Mouse (Mus musculus) midbrain, embryonic 13.5 days (tissue): ENCODE measurements at regions not wholly inside any gene's neighbourhood (a gene's known extent, or its start where the extent isn't known, plus 50 kb on each side); places are given as distances from the start of the nearest gene placed in this dataset.

Experiments
- ATAC-seq: fragments of 200-750 bp; cut with Nextera tagmentation; 2 replicates; pipeline ENCODE4 v1.8.0; 2017; ENCODE audit warnings: mild to moderate bottlenecking, moderate TSS enrichment, moderate library complexity
- H3K27ac ChIP-seq: fragments of 300-500 bp; sonication (generic); 2 replicates; pipeline ENCODE4 v1.5.1; 2015; ENCODE audit warnings: inconsistent platforms, mild to moderate bottlenecking, moderate library complexity
- H3K27me3 ChIP-seq: fragments of 300-500 bp; sonication (generic); 2 replicates; pipeline ENCODE4 v1.6.1; 2015; ENCODE audit warnings: mild to moderate bottlenecking, inconsistent platforms
- H3K36me3 ChIP-seq: fragments of 300-500 bp; sonication (generic); 2 replicates; pipeline ENCODE4 v1.6.1; 2015; ENCODE audit warnings: mild to moderate bottlenecking, inconsistent platforms
- H3K4me1 ChIP-seq: fragments of 300-500 bp; sonication (generic); replicated peaks from 2 replicates; pipeline ENCODE4 v1.6.1; 2015; ENCODE audit warnings: inconsistent platforms
- H3K4me2 ChIP-seq: fragments of 300-500 bp; sonication (generic); replicated peaks from 2 replicates; pipeline ENCODE4 v1.6.1; 2015; ENCODE audit warnings: moderate library complexity, mild to moderate bottlenecking, inconsistent platforms
- H3K4me3 ChIP-seq: fragments of 300-500 bp; sonication (generic); replicated peaks from 2 replicates; pipeline ENCODE4 v1.5.1; 2015; ENCODE audit warnings: mild to moderate bottlenecking, inconsistent platforms
- H3K9ac ChIP-seq: fragments of 300-500 bp; sonication (generic); replicated peaks from 2 replicates; pipeline ENCODE4 v1.6.1; 2015; ENCODE audit warnings: mild to moderate bottlenecking, inconsistent platforms
- H3K9me3 ChIP-seq: fragments of 300-500 bp; sonication (generic); 2 replicates; pipeline ENCODE4 v1.6.1; 2016; ENCODE audit warnings: mild to moderate bottlenecking, inconsistent platforms
- WGBS: fragments of 180-500 bp; shearing (Covaris S2); methylation state at CpG from one replicate; pipeline ENCODE4 v1.1.7; 2015; 5-methylcytosine and 5-hydroxymethylcytosine counted together

GRCm38 (mm10) chr13:54847764-54848183 lies 58.6 kb downstream of the Tspan17 start:
- peak; percentile 44; the same call in 1 of the 2 replicates for ATAC-seq
- WGBS: 36% methylated on average over 3 of the region's 3 CpGs
- 0 out of 2 replicates have a peak overlapping the region, but pooled peaks have one; percentile 5 for H3K27ac ChIP-seq

GRCm38 (mm10) chr13:54851131-54851530 lies 62.0 kb downstream of the Tspan17 start:
- no peaks in the 10 kb centered on the region for H3K9me3 ChIP-seq
- H3K4me3 ChIP-seq: no peak overlapping the region
- no peak overlapping the region for H3K4me2 ChIP-seq
- WGBS: 62% methylated on average over 4 of the region's 4 CpGs
- no peak overlapping the region for H3K9ac ChIP-seq
- H3K27ac ChIP-seq: no peak overlapping the region
- no peaks in the 10 kb centered on the region for H3K36me3 ChIP-seq
- peaks cover 24% of the 10 kb centered on the region for H3K4me1 ChIP-seq
- no peak for ATAC-seq
- 0 out of 2 replicates have a peak, but pooled peaks cover 11% of the 10 kb centered on the region for H3K27me3 ChIP-seq

More at GRCm38 (mm10) chr13:54847764-54848183, 58.6 kb downstream of the Tspan17 start:
- Histone ChIP-seq H3K36me3 (no peaks in the 10 kb centered on the region), H3K9me3 (no peaks in the 10 kb centered on the region), H3K4me3 (no peak overlapping the region), H3K9ac (0 out of 2 replicates have a peak overlapping the region, but pooled peaks have one; percentile 7), H3K27me3 (no peaks in the 10 kb centered on the region; the same call in 1 of the 2 replicates), H3K4me2 (no peak overlapping the region), H3K4me1 (peaks cover 16% of the 10 kb centered on the region)

- Histone ChIP-seq H3K4me1 (peaks cover 12% of the 10 kb centered on the region), H3K36me3 (no peaks in the 10 kb centered on the region), H3K9me3 (no peaks in the 10 kb centered on the region), H3K27me3 (0 out of 2 replicates have a peak, but pooled peaks cover 11% of the 10 kb centered on the region), H3K9ac (no peak overlapping the region), H3K27ac (no peak overlapping the region), H3K4me3 (no peak overlapping the region), H3K4me2 (no peak overlapping the region)
- WGBS: 28% methylated on average over 14 of the region's 14 CpGs
- 0 out of 2 replicates have a peak, but pooled peaks have one; percentile 37 for ATAC-seq
Observed at GRCm38 (mm10) chr13:54855333-54856238, 66.4 kb downstream of the Tspan17 start.

GRCm38 (mm10) chr13:54862931-54863330 lies 73.8 kb downstream of the Tspan17 start:
- no peak overlapping the region for H3K9ac ChIP-seq
- H3K27ac ChIP-seq: no peak overlapping the region
- peaks cover 5% of the 10 kb centered on the region; the same call in 1 of the 2 replicates for H3K4me1 ChIP-seq
- H3K4me3 ChIP-seq: no peak overlapping the region
- ATAC-seq: no peak
- no peaks in the 10 kb centered on the region for H3K9me3 ChIP-seq
- H3K4me2 ChIP-seq: no peak overlapping the region
- no peaks in the 10 kb centered on the region for H3K36me3 ChIP-seq
- 89% methylated on average over 4 of the region's 4 CpGs for WGBS
- H3K27me3 ChIP-seq: peaks cover 2% of the 10 kb centered on the region; the same call in 1 of the 2 replicates

GRCm38 (mm10) chr13:54864048-54864447 lies 74.9 kb downstream of the Tspan17 start:
- H3K4me3 ChIP-seq: no peak overlapping the region
- H3K4me1 ChIP-seq: peaks cover 5% of the 10 kb centered on the region; the same call in 1 of the 2 replicates
- 49% methylated on average over 10 of the region's 10 CpGs for WGBS
- H3K9me3 ChIP-seq: no peaks in the 10 kb centered on the region
- no peak overlapping the region for H3K9ac ChIP-seq
- peaks cover 3% of the 10 kb centered on the region; the same call in 1 of the 2 replicates for H3K27me3 ChIP-seq
- ATAC-seq: peak; percentile 79
- H3K36me3 ChIP-seq: no peaks in the 10 kb centered on the region
- no peak overlapping the region for H3K4me2 ChIP-seq
- H3K27ac ChIP-seq: no peak overlapping the region

- peaks cover 17% of the 10 kb centered on the region for H3K27me3 ChIP-seq
- no peak overlapping the region for H3K4me3 ChIP-seq
- 23% methylated on average over 12 of the region's 12 CpGs for WGBS
- no peaks in the 10 kb centered on the region for H3K9me3 ChIP-seq
- no peak overlapping the region for H3K9ac ChIP-seq
- H3K4me2 ChIP-seq: 0 out of 2 replicates have a peak overlapping the region, but pooled peaks have one; percentile 13
- H3K4me1 ChIP-seq: peaks cover 39% of the 10 kb centered on the region
- ATAC-seq: 0 out of 2 replicates have a peak, but pooled peaks have one; percentile 10
- H3K27ac ChIP-seq: peak overlapping the region; percentile 35; the same call in 1 of the 2 replicates
- no peaks in the 10 kb centered on the region for H3K36me3 ChIP-seq
Observed at GRCm38 (mm10) chr13:54872004-54872403, 77.2 kb upstream of the Unc5a start.

GRCm38 (mm10) chr13:54873882-54874281 lies 75.3 kb upstream of the Unc5a start:
- Histone ChIP-seq H3K4me3 (peak overlapping the region; percentile 27), H3K36me3 (no peaks in the 10 kb centered on the region), H3K4me2 (peak overlapping the region; percentile 55), H3K27me3 (peaks cover 18% of the 10 kb centered on the region; the same call in 1 of the 2 replicates), H3K9me3 (no peaks in the 10 kb centered on the region), H3K9ac (peak overlapping the region; percentile 61; the same call in 1 of the 2 replicates), H3K27ac (peak overlapping the region; percentile 93), H3K4me1 (peaks cover 39% of the 10 kb centered on the region)
- whole genome bisulfite sequencing: 34% methylated on average over 9 of the region's 9 CpGs
- ATAC-seq: no peak

- H3K27me3 ChIP-seq: peaks cover 18% of the 10 kb centered on the region; the same call in 1 of the 2 replicates
- peak overlapping the region; percentile 27 for H3K4me3 ChIP-seq
- H3K27ac ChIP-seq: peak overlapping the region; percentile 93
- H3K4me1 ChIP-seq: peaks cover 40% of the 10 kb centered on the region
- under 1% methylated on average over 38 of the region's 38 CpGs for WGBS
- peak overlapping the region; percentile 61 for H3K9ac ChIP-seq
- no peaks in the 10 kb centered on the region for H3K36me3 ChIP-seq
- no peaks in the 10 kb centered on the region for H3K9me3 ChIP-seq
- ATAC-seq: peak; percentile 88
- H3K4me2 ChIP-seq: peak overlapping the region; percentile 55
Observed at GRCm38 (mm10) chr13:54874291-54875200, 74.7 kb upstream of the Unc5a start.

- no peak for ATAC-seq
- H3K4me1 ChIP-seq: peaks cover 48% of the 10 kb centered on the region
- H3K9ac ChIP-seq: no peak overlapping the region
- no peaks in the 10 kb centered on the region for H3K9me3 ChIP-seq
- no peak overlapping the region for H3K4me3 ChIP-seq
- no peak overlapping the region for H3K4me2 ChIP-seq
- H3K36me3 ChIP-seq: no peaks in the 10 kb centered on the region
- WGBS: 34% methylated on average over 8 of the region's 8 CpGs
- H3K27me3 ChIP-seq: peaks cover 12% of the 10 kb centered on the region; the same call in 1 of the 2 replicates
- H3K27ac ChIP-seq: no peak overlapping the region
Observed at GRCm38 (mm10) chr13:54876556-54876955, 72.7 kb upstream of the Unc5a start.

GRCm38 (mm10) chr13:54877656-54878055 lies 71.6 kb upstream of the Unc5a start:
- Histone ChIP-seq H3K9me3 (no peaks in the 10 kb centered on the region), H3K4me2 (no peak overlapping the region), H3K9ac (no peak overlapping the region), H3K4me3 (no peak overlapping the region), H3K36me3 (no peaks in the 10 kb centered on the region), H3K4me1 (peaks cover 39% of the 10 kb centered on the region), H3K27ac (no peak overlapping the region), H3K27me3 (peaks cover 12% of the 10 kb centered on the region; the same call in 1 of the 2 replicates)
- 76% methylated on average over 8 of the region's 8 CpGs for WGBS
- no peak for ATAC-seq

- no peaks in the 10 kb centered on the region for H3K9me3 ChIP-seq
- no peak overlapping the region for H3K4me2 ChIP-seq
- peaks cover 36% of the 10 kb centered on the region for H3K4me1 ChIP-seq
- H3K36me3 ChIP-seq: no peaks in the 10 kb centered on the region
- ATAC-seq: no peak
- peaks cover 12% of the 10 kb centered on the region; the same call in 1 of the 2 replicates for H3K27me3 ChIP-seq
- no peak overlapping the region for H3K4me3 ChIP-seq
- 88% methylated on average over 5 of the region's 5 CpGs for WGBS
- H3K9ac ChIP-seq: no peak overlapping the region
- H3K27ac ChIP-seq: no peak overlapping the region
Observed at GRCm38 (mm10) chr13:54879325-54879724, 69.9 kb upstream of the Unc5a start.
